Comparison of ENCODE assay signal across 22 mouse cellular contexts in genomic region chr8:73303907-73304306, GRCm38 (mm10).
"Had no signal": no experiment of that assay in that cellular context is flagged by ENCODE, and none has a peak within 500 bp of the region (broad histone marks: within the 10 kb centered on the region; RNA-seq: fewer than 3 reads in every experiment).

No protein-coding gene starts in this region.

- H3K9me3 ChIP-seq: limb, embryonic 10.5 days; limb, embryonic 13.5 days; liver, embryonic 12.5 days; liver, embryonic 15.5 days; lung, embryonic 15.5 days; neural tube, embryonic 12.5 days; stomach, embryonic 15.5 days had no signal

- H3K36me3 ChIP-seq: limb, embryonic 10.5 days; limb, embryonic 13.5 days; liver, embryonic 12.5 days; liver, embryonic 15.5 days; lung, embryonic 15.5 days; neural tube, embryonic 12.5 days; stomach, embryonic 15.5 days had no signal

- H3K27ac ChIP-seq: limb, embryonic 10.5 days; limb, embryonic 13.5 days; liver, embryonic 12.5 days; liver, embryonic 15.5 days; lung, embryonic 15.5 days; neural tube, embryonic 12.5 days; stomach, embryonic 15.5 days had no signal

- H3K9ac ChIP-seq: limb, embryonic 13.5 days; liver, embryonic 12.5 days; liver, embryonic 15.5 days; lung, embryonic 15.5 days; neural tube, embryonic 12.5 days; stomach, embryonic 15.5 days had no signal

- H3K4me3 ChIP-seq: limb, embryonic 10.5 days; limb, embryonic 13.5 days; liver, embryonic 12.5 days; liver, embryonic 15.5 days; lung, embryonic 15.5 days; megakaryocyte, embryonic 14.5 days; neural tube, embryonic 12.5 days; stomach, embryonic 15.5 days had no signal

- H3K4me1 ChIP-seq: limb, embryonic 10.5 days; limb, embryonic 13.5 days; liver, embryonic 12.5 days; liver, embryonic 15.5 days; lung, embryonic 15.5 days; megakaryocyte, embryonic 14.5 days; neural tube, embryonic 12.5 days; stomach, embryonic 15.5 days had no signal

- H3K27me3 ChIP-seq: limb, embryonic 13.5 days; liver, embryonic 12.5 days; liver, embryonic 15.5 days; lung, embryonic 15.5 days; megakaryocyte, embryonic 14.5 days; neural tube, embryonic 12.5 days; stomach, embryonic 15.5 days had no signal

- DNase-seq: kidney, adult 2 months; kidney, postnatal 14 days; kidney, postnatal 4 days; layer of hippocampus, adult 9-11 months; liver; lung, adult 18-20 months; lung, postnatal 10 days; lung, postnatal 36 days; midbrain, embryonic 14.5 days; right cerebral cortex, adult 18-20 months; right cerebral cortex, postnatal 25 days; spleen, adult 18-20 months; thymus, postnatal 25 days had no signal

- H3K4me2 ChIP-seq: limb, embryonic 13.5 days; liver, embryonic 12.5 days; liver, embryonic 15.5 days; lung, embryonic 15.5 days; midbrain, embryonic 11.5 days; neural tube, embryonic 12.5 days; stomach, embryonic 15.5 days had no signal

- ATAC-seq: liver, embryonic 12.5 days had no signal
